Mouse (Mus musculus): ENCODE results near the gene BC024978.

DNA sequence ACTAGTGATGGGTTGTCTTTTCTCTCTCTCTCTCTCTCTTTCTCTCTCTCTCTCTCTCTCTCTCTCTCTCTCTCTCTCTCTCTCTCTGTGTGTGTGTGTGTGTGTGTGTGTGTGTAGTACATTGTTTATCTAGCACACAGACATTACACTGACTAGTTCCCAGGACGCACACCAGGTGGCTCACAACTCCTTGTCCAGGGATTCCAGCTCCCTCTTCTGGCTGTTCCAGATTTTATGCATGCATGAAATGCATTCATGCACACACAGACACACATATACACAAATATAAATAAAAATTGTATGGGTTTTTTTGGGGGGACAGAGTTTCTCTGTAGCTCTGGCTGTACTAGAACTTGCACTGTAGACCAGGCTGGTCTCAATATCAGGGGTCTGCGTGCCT lies 41.9 kb downstream of the BC024978 start:
- no peak for TF ChIP-seq CTCF (IDR thresholded peaks at IDR 0.05; ENCODE audit: control insufficient read depth, insufficient read depth, insufficient read length)
- no peak for TF ChIP-seq MAX (IDR thresholded peaks at IDR 0.05)
- TF ChIP-seq MYOG (IDR thresholded peaks at IDR 0.05; ENCODE audit: control insufficient read depth, extremely low read depth, insufficient read length), result no peak
- no peak for TF ChIP-seq MYOD1 (IDR thresholded peaks at IDR 0.05; ENCODE audit: control insufficient read depth, insufficient read length, low read depth)
- no peak for TF ChIP-seq USF1 (IDR thresholded peaks at IDR 0.05; ENCODE audit: low read depth)
- TF ChIP-seq CEBPB (IDR thresholded peaks at IDR 0.05; ENCODE audit: low read depth), result no peak
